Comparison of ENCODE assay signal across 8 mouse cellular contexts in the genomic region with DNA sequence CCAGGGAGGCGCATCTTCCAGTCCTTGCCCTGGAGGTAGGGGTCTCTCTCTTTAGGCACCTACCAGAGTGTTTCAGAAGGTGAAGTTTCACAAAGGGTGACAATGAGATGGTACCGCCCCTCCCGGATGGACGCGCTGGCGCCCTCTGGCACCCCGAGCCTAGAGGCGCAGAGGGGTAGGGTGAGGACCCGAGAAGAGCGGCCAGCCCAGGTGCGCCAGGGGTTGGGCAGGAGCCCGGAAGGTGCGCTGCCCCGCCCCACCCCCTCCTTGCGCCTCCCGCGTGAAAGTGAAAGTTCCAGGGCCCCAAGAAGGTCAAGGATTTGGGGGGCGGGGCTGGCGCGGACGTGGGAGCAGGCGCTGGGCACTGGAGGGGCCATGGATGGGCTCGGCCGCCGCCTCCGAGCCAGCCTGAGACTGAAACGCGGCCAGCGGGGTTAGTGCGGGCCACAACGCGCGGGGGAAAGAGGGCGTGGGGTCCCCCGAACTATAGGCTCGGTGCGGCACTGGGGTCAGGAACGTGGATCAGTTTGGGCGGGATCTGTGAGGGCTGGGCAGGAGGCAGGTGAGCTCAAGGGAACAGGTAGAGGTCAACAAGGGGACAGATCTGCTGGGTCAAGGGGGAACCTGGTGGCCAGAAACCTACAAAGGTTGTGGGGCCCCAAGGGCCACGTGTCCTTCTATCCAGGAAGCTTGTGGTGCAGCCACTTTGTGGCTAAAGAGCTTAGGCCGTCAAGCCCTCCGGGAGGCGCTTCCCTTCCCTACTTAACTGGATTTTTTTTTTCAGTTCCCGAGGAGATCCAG. TPM values are rescaled to one million over a fixed set of nuclear protein-coding genes. Genes with fewer than 3 reads are reported as not detected.
DNase-seq lines count a peak whose midpoint lies in the region; ATAC-seq lines count a peak whose summit lies in the region.

A gene (plus strand): TSS at position 125 of the 801 bp plus-strand sequence.

- H3K4me1 ChIP-seq in limb, embryonic 11.5 days (ENCODE audit: control insufficient read depth, insufficient read depth, low read length), result no peaks in the 10 kb centered on the region; the same call in 1 of the 2 replicates
- peaks cover 11% of the 10 kb centered on the region for H3K4me1 ChIP-seq in midbrain, embryonic 12.5 days
- H3K4me1 ChIP-seq in stomach, embryonic 15.5 days, result 0 out of 2 replicates have a peak, but pooled peaks cover 9% of the 10 kb centered on the region

- peak within 1 kb of the TSS; percentile 89 for H3K4me2 ChIP-seq in limb, embryonic 11.5 days (ENCODE audit: low read depth, severe bottlenecking)
- H3K4me2 ChIP-seq in midbrain, embryonic 12.5 days (replicated peaks), result peak within 1 kb of the TSS; percentile 97
- H3K4me2 ChIP-seq in stomach, embryonic 15.5 days, result peak within 1 kb of the TSS; percentile 91

- peaks cover 8% of the 10 kb centered on the region; the same call in 1 of the 2 replicates for H3K27me3 ChIP-seq in limb, embryonic 11.5 days (ENCODE audit: control insufficient read depth, insufficient read depth, low read length)
- H3K27me3 ChIP-seq in midbrain, embryonic 12.5 days, result peaks cover 24% of the 10 kb centered on the region
- H3K27me3 ChIP-seq in stomach, embryonic 15.5 days (replicated peaks), result no peaks in the 10 kb centered on the region

- peak within 1 kb of the TSS; percentile 47 for H3K4me3 ChIP-seq in limb, embryonic 11.5 days (ENCODE audit: low read depth, low read length)
- H3K4me3 ChIP-seq in midbrain, embryonic 12.5 days, result peak within 1 kb of the TSS; percentile 51
- H3K4me3 ChIP-seq in stomach, embryonic 15.5 days (replicated peaks), result peak within 1 kb of the TSS; percentile 61

- peak within 1 kb of the TSS; percentile 56 for H3K9ac ChIP-seq in limb, embryonic 11.5 days (ENCODE audit: low read length)
- H3K9ac ChIP-seq in midbrain, embryonic 12.5 days (replicated peaks), result peak within 1 kb of the TSS; percentile 51
- H3K9ac ChIP-seq in stomach, embryonic 15.5 days, result peak within 1 kb of the TSS; percentile 63

- intact Hi-C loops in heart, postnatal 25 days (cut with DNase I), result no loop called here

- 1% methylated on average over 43 of the region's 44 CpGs for WGBS in limb, embryonic 11.5 days
- 4% methylated on average over 40 of the region's 44 CpGs for WGBS in midbrain, embryonic 12.5 days
- WGBS in stomach, embryonic 15.5 days, result 2% methylated on average over 44 of the region's 44 CpGs

- H3K9me3 ChIP-seq in limb, embryonic 11.5 days (ENCODE audit: control insufficient read depth, low read length), result no peaks in the 10 kb centered on the region
- no peaks in the 10 kb centered on the region for H3K9me3 ChIP-seq in midbrain, embryonic 12.5 days
- H3K9me3 ChIP-seq in stomach, embryonic 15.5 days, result no peaks in the 10 kb centered on the region

- peak; percentile 61; the same call in 1 of the 2 replicates for ATAC-seq in limb, embryonic 11.5 days (ENCODE audit: insufficient number of reproducible peaks, low FRiP score, low TSS enrichment, low read depth)
- ATAC-seq in midbrain, embryonic 12.5 days (ENCODE audit: low FRiP score, low read depth), result peak; percentile 69
- peak; percentile 80 for ATAC-seq in stomach, embryonic 15.5 days (ENCODE audit: insufficient read depth, low FRiP score, low read depth)

- no peak within 1 kb of the TSS for H3K27ac ChIP-seq in limb, embryonic 11.5 days (replicated peaks; ENCODE audit: low read depth, low read length)
- H3K27ac ChIP-seq in midbrain, embryonic 12.5 days (replicated peaks), result no peak within 1 kb of the TSS
- H3K27ac ChIP-seq in stomach, embryonic 15.5 days, result peak within 1 kb of the TSS; percentile 62

- no peaks in the 10 kb centered on the region for H3K36me3 ChIP-seq in limb, embryonic 11.5 days (ENCODE audit: control insufficient read depth, insufficient read depth, low read length)
- H3K36me3 ChIP-seq in midbrain, embryonic 12.5 days, result no peaks in the 10 kb centered on the region
- H3K36me3 ChIP-seq in stomach, embryonic 15.5 days, result no peaks in the 10 kb centered on the region

- DNase-seq in heart, adult 11 months, result peak; percentile 96
- no peak for DNase-seq in heart, postnatal 25 days (ENCODE audit: low spot score)
- DNase-seq in embryo, embryonic 10 days (ENCODE audit: low spot score), result peak; percentile 25
- DNase-seq in heart, postnatal 4 days, result peak; percentile 28
- peak; percentile 42 for DNase-seq in limb, embryonic 11.5 days (ENCODE audit: low spot score)
- DNase-seq in layer of hippocampus, adult 11-12 months (ENCODE audit: low spot score), result no peak

RNA-seq across cellular contexts. Expression of the gene that starts here (rescaled TPM):
- under 1 TPM; 0.70 to 0.89 TPM for total RNA-seq in heart, postnatal 25 days (2021)
- total RNA-seq in heart, postnatal 4 days (2021), result under 1 TPM; 0.62 to 0.65 TPM
- 1.4 and 1.8 TPM in 2 replicates for polyA plus RNA-seq in limb, embryonic 11.5 days (2014; fragmentation: Nextera tagmentation; extraction: Ambion mirVana)
- polyA plus RNA-seq in midbrain, embryonic 12.5 days (2016; fragmentation: Nextera tagmentation; extraction: Ambion mirVana), result 0.42 and 0.75 TPM in 2 replicates
- polyA plus RNA-seq in stomach, embryonic 15.5 days (2015; fragmentation: Nextera tagmentation; extraction: Ambion mirVana), result 20.2 and 20.4 TPM in 2 replicates

Comparison
In these comparisons a context has a peak if more than half of its experiments do, and no peak if none do; other contexts are left out.
1. DNase-seq: peak in heart, adult 11 months (single experiment), embryo, embryonic 10 days (single experiment) and limb, embryonic 11.5 days (single experiment); none in heart, postnatal 25 days (single experiment) and layer of hippocampus, adult 11-12 months (single experiment).
2. Peak in DNase-seq in heart, postnatal 4 days; RNA of the gene not detected or under 1 TPM.
3. Peak in ATAC-seq, H3K4me3 ChIP-seq, H3K9ac ChIP-seq and H3K4me2 ChIP-seq in midbrain, embryonic 12.5 days; RNA of the gene not detected or under 1 TPM.
4. Peak in every context shown above with its lines, with median percentiles within 50 percentile points of each other: ATAC-seq, H3K4me2 ChIP-seq, H3K4me3 ChIP-seq and H3K9ac ChIP-seq.